23 mouse cellular contexts compared by ENCODE assay signal in genomic region chr12:91793266-91793665, GRCm38 (mm10). TPM values are rescaled to one million over a fixed set of nuclear protein-coding genes. Genes with fewer than 3 reads are reported as not detected.
DNase-seq lines count a peak whose midpoint lies in the region; ATAC-seq lines count a peak whose summit lies in the region.
"Had no signal": no experiment of that assay in that cellular context is flagged by ENCODE, and none has a peak within 500 bp of the region (broad histone marks: within the 10 kb centered on the region; RNA-seq: fewer than 3 reads in every experiment).

No protein-coding gene starts in this region.

- no peak overlapping the region for H3K9ac ChIP-seq in kidney, embryonic 14.5 days (ENCODE audit: low read depth, low read length)
- H3K9ac ChIP-seq in kidney, embryonic 16.5 days (replicated peaks; ENCODE audit: low read length), result no peak overlapping the region
- no peak overlapping the region for H3K9ac ChIP-seq in forebrain, embryonic 14.5 days (ENCODE audit: low read length)
- H3K9ac ChIP-seq: forebrain, embryonic 15.5 days; hindbrain, embryonic 12.5 days had no signal

- no peaks in the 10 kb centered on the region for H3K4me1 ChIP-seq in kidney, embryonic 14.5 days (ENCODE audit: control insufficient read depth, insufficient read depth, low read length)
- H3K4me1 ChIP-seq in kidney, embryonic 16.5 days (ENCODE audit: insufficient read depth, low read length), result 0 out of 2 replicates have a peak, but pooled peaks cover 3% of the 10 kb centered on the region
- no peaks in the 10 kb centered on the region for H3K4me1 ChIP-seq in forebrain, embryonic 14.5 days (ENCODE audit: control insufficient read depth, insufficient read depth, low read length)
- H3K4me1 ChIP-seq: forebrain, embryonic 10.5 days; forebrain, embryonic 15.5 days; hindbrain, embryonic 12.5 days had no signal

- H3K4me2 ChIP-seq in kidney, embryonic 14.5 days (replicated peaks; ENCODE audit: low read depth, low read length), result no peak overlapping the region
- no peak overlapping the region for H3K4me2 ChIP-seq in kidney, embryonic 16.5 days (replicated peaks; ENCODE audit: low read depth, low read length)
- H3K4me2 ChIP-seq in forebrain, embryonic 14.5 days (ENCODE audit: low read length), result no peak overlapping the region
- H3K4me2 ChIP-seq: forebrain, embryonic 15.5 days; hindbrain, embryonic 12.5 days had no signal

- no peaks in the 10 kb centered on the region for H3K27me3 ChIP-seq in kidney, embryonic 14.5 days (ENCODE audit: control insufficient read depth, insufficient read depth, low read length)
- 0 out of 2 replicates have a peak, but pooled peaks cover under 1% of the 10 kb centered on the region for H3K27me3 ChIP-seq in kidney, embryonic 16.5 days (ENCODE audit: insufficient read depth, low read length)
- no peaks in the 10 kb centered on the region for H3K27me3 ChIP-seq in forebrain, embryonic 14.5 days (replicated peaks; ENCODE audit: control insufficient read depth, insufficient read depth, low read length)
- H3K27me3 ChIP-seq: forebrain, embryonic 15.5 days had no signal

- no peaks in the 10 kb centered on the region for H3K36me3 ChIP-seq in kidney, embryonic 14.5 days (ENCODE audit: control insufficient read depth, insufficient read depth, low read length)
- H3K36me3 ChIP-seq in kidney, embryonic 16.5 days (ENCODE audit: insufficient read depth, low read length), result no peaks in the 10 kb centered on the region
- no peaks in the 10 kb centered on the region for H3K36me3 ChIP-seq in forebrain, embryonic 14.5 days (ENCODE audit: control insufficient read depth, insufficient read depth, low read length)
- H3K36me3 ChIP-seq: forebrain, embryonic 10.5 days; forebrain, embryonic 15.5 days; heart, embryonic 10.5 days; hindbrain, embryonic 12.5 days had no signal

- WGBS in kidney, embryonic 14.5 days, result 76% methylated on average over 8 of the region's 8 CpGs
- 75% methylated on average over 8 of the region's 8 CpGs for WGBS in kidney, embryonic 16.5 days
- 80% methylated on average over 8 of the region's 8 CpGs for WGBS in forebrain, embryonic 14.5 days

- no peak overlapping the region for H3K4me3 ChIP-seq in kidney, embryonic 14.5 days (ENCODE audit: low read length)
- H3K4me3 ChIP-seq in kidney, embryonic 16.5 days (ENCODE audit: low read length), result no peak overlapping the region
- H3K4me3 ChIP-seq in forebrain, embryonic 14.5 days (ENCODE audit: low read depth, low read length), result no peak overlapping the region
- H3K4me3 ChIP-seq: erythroblast, embryonic 14.5 days; forebrain, embryonic 10.5 days; forebrain, embryonic 15.5 days; heart, embryonic 10.5 days; hindbrain, embryonic 12.5 days had no signal

- ATAC-seq in kidney, embryonic 14.5 days (ENCODE audit: low FRiP score, low TSS enrichment), result 0 out of 2 replicates have a peak, but pooled peaks have one; percentile 22
- no peak for ATAC-seq in kidney, embryonic 16.5 days (ENCODE audit: low FRiP score, low TSS enrichment)
- peak; percentile 38; the same call in 1 of the 2 replicates for ATAC-seq in megakaryocyte progenitor cell, adult 5-6 weeks (replicated peaks; ENCODE audit: poor library complexity)
- no peak for ATAC-seq in forebrain, embryonic 14.5 days
- ATAC-seq: forebrain, embryonic 15.5 days; hindbrain, embryonic 16.5 days; inflammation-experienced regulatory T-cells, adult 6 months; Patski had no signal

- peak; percentile 92 for DNase-seq in A20 (ENCODE audit: low read depth, low spot score)
- peak; percentile 80 for DNase-seq in R1 (ENCODE audit: low read depth, low spot score)
- DNase-seq in spleen, postnatal 4 days (ENCODE audit: low spot score in 2 of 2), result no peak
- no peak for DNase-seq in forebrain, embryonic 14.5 days (ENCODE audit: low spot score)
- DNase-seq: adrenal gland, postnatal 10 days; cerebellum, adult 18-20 months; cerebellum, adult 9-11 months; cerebellum, postnatal 36 days; gastrocnemius, postnatal 36 days; heart, adult 18-20 months; heart, postnatal 10 days; heart, postnatal 4 days had no signal

- no peak overlapping the region for H3K27ac ChIP-seq in kidney, embryonic 14.5 days (ENCODE audit: low read depth, low read length)
- no peak overlapping the region for H3K27ac ChIP-seq in kidney, embryonic 16.5 days (ENCODE audit: low read length)
- H3K27ac ChIP-seq in forebrain, embryonic 14.5 days (ENCODE audit: low read depth, low read length), result no peak overlapping the region
- H3K27ac ChIP-seq: forebrain, embryonic 10.5 days; forebrain, embryonic 15.5 days; heart, embryonic 10.5 days; hindbrain, embryonic 12.5 days had no signal

- H3K9me3 ChIP-seq in kidney, embryonic 14.5 days (ENCODE audit: control insufficient read depth, low read length), result no peaks in the 10 kb centered on the region
- H3K9me3 ChIP-seq in kidney, embryonic 16.5 days (ENCODE audit: low read length), result no peaks in the 10 kb centered on the region
- no peaks in the 10 kb centered on the region for H3K9me3 ChIP-seq in forebrain, embryonic 14.5 days (replicated peaks; ENCODE audit: control insufficient read depth, low read length)
- H3K9me3 ChIP-seq: forebrain, embryonic 10.5 days; forebrain, embryonic 15.5 days; heart, embryonic 10.5 days; hindbrain, embryonic 12.5 days had no signal

RNA-seq across cellular contexts. Expression of gene Ston2, which starts 5.1 kb away (rescaled TPM):
- polyA plus RNA-seq in kidney, embryonic 14.5 days (2014; fragmentation: Nextera tagmentation; extraction: Ambion mirVana), result 7.8 and 13.4 TPM in 2 replicates
- polyA plus RNA-seq in kidney, embryonic 16.5 days (2015; fragmentation: Nextera tagmentation; extraction: Ambion mirVana), result 11.0 TPM in 2 replicates
- total RNA-seq in megakaryocyte progenitor cell, adult 5-6 weeks (2015), result 4.5 and 10.5 TPM in 2 replicates
- 2.4 and 5.4 TPM in 2 replicates for total RNA-seq in megakaryocyte progenitor cell, adult 5-6 weeks (2017)
- polyA plus RNA-seq in forebrain, embryonic 14.5 days (2014; fragmentation: Nextera tagmentation; extraction: Ambion mirVana), result 5.6 and 7.6 TPM in 2 replicates

RNA-seq across cellular contexts. Expression of gene Sel1l, which starts 55.7 kb away (rescaled TPM):
- 85.8 and 89.3 TPM in 2 replicates for polyA plus RNA-seq in kidney, embryonic 14.5 days (2014; fragmentation: Nextera tagmentation; extraction: Ambion mirVana)
- 87.5 and 94.4 TPM in 2 replicates for polyA plus RNA-seq in kidney, embryonic 16.5 days (2015; fragmentation: Nextera tagmentation; extraction: Ambion mirVana)
- total RNA-seq in megakaryocyte progenitor cell, adult 5-6 weeks (2015), result 65.9 and 73.8 TPM in 2 replicates
- total RNA-seq in megakaryocyte progenitor cell, adult 5-6 weeks (2017), result 66.5 and 66.9 TPM in 2 replicates
- polyA plus RNA-seq in forebrain, embryonic 14.5 days (2014; fragmentation: Nextera tagmentation; extraction: Ambion mirVana), result 58.1 and 84.8 TPM in 2 replicates

Comparison
In these comparisons a context has a peak if more than half of its experiments do, and no peak if none do; other contexts are left out.
1. ATAC-seq: peak in kidney, embryonic 14.5 days (single experiment) and megakaryocyte progenitor cell, adult 5-6 weeks (single experiment); none in kidney, embryonic 16.5 days (single experiment) and forebrain, embryonic 14.5 days (single experiment).
2. DNase-seq: peak in A20 (single experiment) and R1 (single experiment); none in spleen, postnatal 4 days (0 of 2) and forebrain, embryonic 14.5 days (single experiment).